Mouse (Mus musculus) retina, postnatal 7 days (tissue): ENCODE results near the gene Spcs3.
"Not testable (repeated sequence)": the region's sequence is repeated elsewhere in the genome, so short reads cannot be mapped to it uniquely, and the experiment has no call there.

Experiments used
- DNase-seq: peaks from one replicate; pipeline ENCODE4 v3.0.0-alpha.2; 2012; ENCODE audit warnings: low read depth, low spot score

Gene Spcs3

GRCm38 (mm10) chr8:54529382-54530296 is at the start of gene Spcs3, which contains the start of gene Asb5:
Gene Spcs3, minus strand, starts transcription at chr8:54529998.
Gene Asb5, plus strand, starts transcription at chr8:54529580.
- DNase-seq: peak; percentile 93

GRCm38 (mm10) chr8:54570618-54571609 is 41.1 kb upstream of the Spcs3 start:
- no peak for DNase-seq

GRCm38 (mm10) chr8:54567168-54567567 is 37.4 kb upstream of the Spcs3 start:
- DNase-seq: no peak

- no peak for DNase-seq
Measured at GRCm38 (mm10) chr8:54565603-54566260, 35.9 kb upstream of the Spcs3 start.

- DNase-seq: no peak
Measured at GRCm38 (mm10) chr8:54565181-54565580, 35.4 kb upstream of the Spcs3 start.

GRCm38 (mm10) chr8:54562137-54562536 is 32.3 kb upstream of the Spcs3 start:
- no peak for DNase-seq

- DNase-seq: no peak
Measured at GRCm38 (mm10) chr8:54554921-54555320, 25.1 kb upstream of the Spcs3 start.

- DNase-seq: no peak
Measured at GRCm38 (mm10) chr8:54550026-54550574, 20.3 kb upstream of the Spcs3 start.

GRCm38 (mm10) chr8:54548383-54548782 is 18.6 kb upstream of the Spcs3 start:
- DNase-seq: no peak

GRCm38 (mm10) chr8:54541331-54541730 is 11.5 kb upstream of the Spcs3 start:
- DNase-seq: no peak

GRCm38 (mm10) chr8:54537285-54537684 is 7.5 kb upstream of the Spcs3 start:
- no peak for DNase-seq

- no peak for DNase-seq
Measured at GRCm38 (mm10) chr8:54535172-54535571, 5.4 kb upstream of the Spcs3 start.

GRCm38 (mm10) chr8:54528571-54528970 is 1.2 kb downstream of the Spcs3 start:
- no peak for DNase-seq

GRCm38 (mm10) chr8:54526700-54527099 is 3.1 kb downstream of the Spcs3 start:
- DNase-seq: no peak

GRCm38 (mm10) chr8:54525606-54526005 is 4.2 kb downstream of the Spcs3 start:
- no peak for DNase-seq

- DNase-seq: no peak
Measured at GRCm38 (mm10) chr8:54520516-54520915, 9.3 kb downstream of the Spcs3 start.

- no peak for DNase-seq
Measured at GRCm38 (mm10) chr8:54518756-54519460, 10.9 kb downstream of the Spcs3 start.

- not testable (repeated sequence) for DNase-seq
Measured at GRCm38 (mm10) chr8:54512200-54512599, 17.6 kb downstream of the Spcs3 start.

GRCm38 (mm10) chr8:54511791-54512190 is 18.0 kb downstream of the Spcs3 start:
- no peak for DNase-seq

GRCm38 (mm10) chr8:54509221-54509721 is 20.5 kb downstream of the Spcs3 start:
- no peak for DNase-seq
